Mouse (Mus musculus): ENCODE results near the gene Ube2e3. TPM values are rescaled to one million over a fixed set of nuclear protein-coding genes. Genes with fewer than 3 reads are reported as not detected.

Gene Ube2e3
- total RNA-seq, 2 experiments from 2014 or later, result 106 to 121 TPM

DNA sequence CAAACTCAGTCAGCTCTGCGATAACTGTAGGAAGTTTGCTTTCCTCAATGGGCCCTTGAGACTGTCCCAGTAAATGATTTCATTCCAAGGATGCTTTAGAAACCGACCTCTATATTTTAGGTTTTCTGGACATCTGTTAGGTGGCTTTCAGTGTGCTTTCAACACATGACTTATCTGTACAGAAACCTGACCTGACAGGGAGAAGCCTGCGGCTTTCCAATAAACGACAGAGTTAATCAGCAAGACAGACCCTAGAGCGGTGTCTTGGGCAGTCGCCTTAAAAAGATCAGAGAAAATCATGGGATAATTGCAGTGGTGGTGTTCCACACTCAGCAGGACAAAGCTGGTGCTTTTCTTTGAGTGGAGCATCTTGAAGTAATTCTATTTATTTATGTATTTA lies 97.5 kb downstream of the Ube2e3 start:
- DNase-seq (ENCODE audit: low spot score in 2 of 2), result no peak
- intact Hi-C loops (cut with DNase I), result loop anchor here (10.0 kb wide), 2 partner anchors 679 to 809 kb away; no protein-coding TSS in a partner anchor

DNA sequence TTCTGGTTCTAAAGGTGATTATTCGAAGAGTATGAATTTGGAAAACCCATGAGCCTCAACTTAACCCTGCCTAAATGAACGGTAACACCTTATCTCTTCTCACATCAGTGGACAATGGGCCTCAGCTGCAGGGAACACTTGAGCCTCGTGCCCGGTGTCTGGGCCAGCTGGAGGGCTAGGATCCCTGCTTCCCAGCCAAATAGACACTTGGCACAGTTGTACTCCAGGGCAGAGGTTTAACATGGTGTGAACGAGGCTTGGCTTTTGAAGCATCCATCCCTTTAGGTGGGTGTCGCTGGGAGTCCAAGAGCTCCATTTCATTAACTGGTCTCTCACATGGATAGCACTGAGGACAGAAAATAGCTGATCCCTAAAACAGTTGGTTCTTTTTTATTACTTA lies 102.2 kb downstream of the Ube2e3 start:
- intact Hi-C loops (cut with DNase I), result no loop called here
- DNase-seq (ENCODE audit: low spot score in 2 of 2), result no peak

All from left cerebral cortex, postnatal 25 days (tissue).